Mouse (Mus musculus): ENCODE measurements around the gene Dync2li1.
A peak's percentile ranks its signal among the peaks of the same experiment; 100 is the strongest.

Dync2li1 gene

DNA sequence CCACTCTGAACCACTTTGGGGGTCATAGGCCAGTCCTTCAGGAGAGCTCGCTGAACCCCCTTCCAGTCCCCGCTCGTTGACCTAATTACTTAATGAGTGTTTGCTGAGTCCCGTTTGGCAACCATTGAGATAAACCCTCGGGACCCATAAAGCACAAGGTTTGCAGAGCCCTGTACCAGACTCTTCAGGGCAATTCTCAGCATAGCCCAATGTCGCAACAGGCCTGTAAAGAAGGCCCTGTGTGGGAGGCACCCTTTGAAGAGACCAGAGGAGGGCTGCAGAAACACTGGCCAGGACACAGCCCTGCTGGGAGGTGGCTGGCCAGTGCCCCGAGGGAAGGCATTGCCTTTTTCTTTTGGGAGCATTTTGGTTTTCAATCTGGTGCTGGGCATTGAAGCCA, 14.3 kb upstream of the Dync2li1 start:
- no peak for DNase-seq

DNA sequence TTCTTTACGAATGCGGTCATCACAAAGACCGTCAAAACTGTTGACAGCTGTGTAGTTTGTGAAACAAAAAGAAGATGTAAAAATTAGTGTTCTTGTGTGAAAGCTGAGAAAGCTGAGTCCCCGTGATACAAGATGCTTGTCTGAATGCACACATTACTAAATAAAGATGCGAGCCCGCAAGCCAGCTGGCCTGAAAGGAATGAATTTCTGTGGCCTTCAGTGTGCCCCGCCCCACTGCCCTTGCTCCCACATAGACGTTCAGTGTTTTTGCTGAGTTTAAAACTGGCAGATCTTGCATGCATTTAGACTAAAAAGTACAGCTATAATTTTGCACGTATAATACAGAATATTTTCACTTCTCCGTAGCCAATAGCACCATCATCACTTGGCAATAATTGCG, 10.5 kb upstream of the Dync2li1 start:
- DNase-seq: no peak

DNA sequence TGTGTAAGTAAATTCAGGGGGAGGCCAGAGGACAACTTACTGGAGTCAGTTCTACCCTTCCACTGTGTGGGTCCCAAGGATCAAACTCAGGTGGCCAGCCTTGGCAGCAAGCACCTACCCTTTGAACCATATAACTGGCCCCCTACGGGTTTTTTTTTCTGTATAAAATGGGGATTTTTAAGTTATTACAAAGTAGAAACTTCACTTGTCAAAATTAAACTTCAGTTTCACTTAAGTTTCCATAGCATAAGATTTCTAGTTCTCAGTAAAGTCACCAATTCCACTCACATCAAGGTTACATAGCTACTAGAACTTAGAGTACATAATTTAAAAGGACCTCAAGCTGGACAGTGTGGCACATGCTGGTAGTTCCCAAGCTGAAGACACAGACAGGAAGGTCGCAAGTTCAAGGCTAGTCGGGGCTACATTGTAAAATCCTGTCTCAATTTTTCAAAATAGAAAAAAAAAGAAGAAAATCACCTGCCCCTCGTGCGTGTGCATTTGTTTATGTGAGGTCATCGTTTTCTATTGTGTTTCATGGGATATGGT, 9.7 kb upstream of the Dync2li1 start:
- no peak for DNase-seq

DNA sequence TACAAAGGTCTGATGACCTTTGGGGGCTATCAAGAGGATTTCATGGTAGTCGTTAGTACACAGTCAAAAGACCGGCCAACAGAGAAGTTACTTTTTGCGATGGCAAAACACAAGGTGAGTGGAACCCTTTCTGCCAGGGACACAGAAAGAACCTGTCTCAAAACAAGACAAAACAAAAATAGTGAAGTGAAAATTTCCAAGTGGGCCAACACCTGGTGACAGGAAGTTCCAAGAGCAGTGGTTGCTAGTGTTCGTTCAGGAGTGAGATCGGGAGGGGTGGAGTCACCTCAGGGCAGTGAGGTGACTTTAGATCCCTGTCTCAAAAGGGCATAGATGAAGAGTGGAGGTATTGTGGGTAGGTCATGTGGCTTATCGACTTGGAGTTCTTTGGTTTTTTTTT, 8.3 kb upstream of the Dync2li1 start:
- no peak for DNase-seq

DNA sequence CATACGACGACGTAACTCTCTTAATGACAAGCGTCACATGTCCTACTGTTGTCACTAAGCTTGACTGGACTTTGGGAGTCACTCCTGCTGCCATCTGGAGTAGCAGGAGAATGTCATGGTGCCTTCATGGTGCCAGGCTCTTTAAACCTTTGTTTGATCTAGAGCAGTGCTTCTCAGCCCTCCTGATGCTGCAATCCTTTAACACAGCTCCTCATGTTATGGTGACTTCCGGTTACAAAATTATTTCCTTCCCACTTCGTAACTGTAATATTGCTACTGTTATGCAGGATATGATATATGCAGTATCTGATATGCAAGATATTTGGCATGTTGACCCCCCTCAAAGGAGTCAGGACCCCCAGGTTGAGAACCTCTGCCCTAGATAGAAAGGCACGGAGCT, 7.2 kb upstream of the Dync2li1 start:
- DNase-seq: no peak

DNA sequence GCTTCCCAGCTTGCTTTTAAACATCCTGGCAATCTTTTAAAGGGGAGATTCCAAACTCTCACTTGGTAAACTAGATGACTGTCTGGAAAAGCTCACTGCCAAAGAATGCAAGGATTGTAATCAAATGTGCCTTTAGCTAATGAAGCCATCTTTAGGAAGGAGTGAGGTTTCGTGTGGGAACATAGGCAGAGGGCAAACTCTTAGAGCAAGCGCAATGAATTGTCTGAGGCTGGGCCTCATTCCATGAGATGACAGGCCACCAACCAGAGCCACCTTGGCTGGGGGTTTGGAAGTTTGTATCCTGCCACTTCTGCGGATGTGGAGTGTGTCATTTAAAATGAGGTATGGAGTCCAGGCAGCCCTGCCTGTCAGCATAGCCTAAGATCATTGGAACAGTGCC, 6.2 kb upstream of the Dync2li1 start:
- DNase-seq: no peak

DNA sequence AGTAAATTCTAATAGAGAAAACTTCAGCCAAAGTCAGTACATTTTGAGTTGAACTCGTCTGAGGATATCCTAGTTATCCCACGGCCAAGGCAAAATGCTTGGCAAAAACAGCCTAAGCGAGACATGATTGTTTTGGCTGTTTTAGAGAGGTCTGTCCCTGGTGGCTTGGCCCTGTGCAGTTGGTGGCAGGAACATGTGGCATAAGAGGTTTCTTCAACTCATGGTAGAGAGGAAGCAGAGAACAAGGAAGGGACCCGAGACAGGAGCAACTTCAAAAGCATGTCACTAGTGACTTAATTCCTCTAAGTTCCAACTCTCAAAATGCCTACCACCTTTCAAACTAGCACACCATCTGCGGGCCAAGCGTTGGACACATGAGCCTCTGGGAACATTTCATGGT, 5.7 kb upstream of the Dync2li1 start:
- DNase-seq: no peak

DNA sequence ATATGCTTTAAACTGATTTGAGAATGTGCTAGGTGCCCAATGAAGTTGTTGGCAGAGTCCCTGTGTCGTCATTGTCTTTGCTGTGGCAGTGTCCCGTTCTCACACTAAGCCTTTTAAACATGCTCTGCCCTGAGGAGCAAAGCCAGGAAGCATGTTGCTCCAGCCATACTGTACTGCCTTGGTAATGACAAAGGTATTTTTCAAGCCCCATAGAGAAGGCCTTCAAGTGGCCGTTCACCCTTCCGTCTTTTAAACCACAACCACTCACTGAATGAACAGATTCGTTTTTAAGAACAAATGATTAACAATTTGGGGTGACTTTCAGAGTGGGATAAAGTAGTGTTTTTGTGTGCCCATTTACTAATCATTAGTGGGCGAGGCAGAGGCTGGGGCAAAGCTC, 5.1 kb upstream of the Dync2li1 start:
- no peak for DNase-seq

DNA sequence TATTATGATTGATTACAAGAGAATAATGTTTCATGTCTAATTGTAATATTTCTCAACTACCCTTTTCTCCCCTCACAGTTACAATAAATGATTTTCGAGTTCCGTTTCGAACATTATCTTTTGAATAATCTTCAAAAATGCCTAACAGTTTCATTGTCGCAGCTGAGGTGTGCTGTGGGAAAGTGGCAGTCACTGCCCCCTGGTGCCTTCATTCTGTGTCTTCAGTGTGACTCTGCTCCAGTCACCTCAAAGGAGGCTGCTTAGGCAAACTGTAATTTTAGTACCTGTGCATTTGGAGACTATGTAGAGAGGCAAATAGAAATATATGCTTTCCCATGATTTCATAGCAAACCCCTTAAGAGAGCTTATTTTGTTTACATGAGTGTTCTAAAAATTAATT, 4.3 kb upstream of the Dync2li1 start:
- DNase-seq: no peak

DNA sequence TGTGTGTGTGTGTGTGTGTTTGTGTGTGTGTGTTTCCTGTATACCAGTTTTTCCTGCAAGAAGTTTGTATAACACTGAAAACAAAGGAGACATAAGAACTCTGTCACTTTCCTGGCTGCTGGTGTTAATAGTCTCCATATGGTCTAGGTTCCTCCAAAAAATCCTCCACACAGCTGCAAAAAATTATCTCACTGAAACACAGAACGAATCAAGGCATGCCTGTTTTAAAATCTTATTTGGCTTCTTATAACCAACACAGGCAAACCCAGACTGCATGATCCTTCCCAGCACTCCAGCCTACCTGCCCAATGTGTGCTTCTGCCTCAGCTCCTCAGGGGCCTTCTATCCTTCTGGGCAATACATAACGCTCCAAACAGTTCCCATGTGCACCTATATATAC, 3.4 kb upstream of the Dync2li1 start:
- no peak for DNase-seq

DNA sequence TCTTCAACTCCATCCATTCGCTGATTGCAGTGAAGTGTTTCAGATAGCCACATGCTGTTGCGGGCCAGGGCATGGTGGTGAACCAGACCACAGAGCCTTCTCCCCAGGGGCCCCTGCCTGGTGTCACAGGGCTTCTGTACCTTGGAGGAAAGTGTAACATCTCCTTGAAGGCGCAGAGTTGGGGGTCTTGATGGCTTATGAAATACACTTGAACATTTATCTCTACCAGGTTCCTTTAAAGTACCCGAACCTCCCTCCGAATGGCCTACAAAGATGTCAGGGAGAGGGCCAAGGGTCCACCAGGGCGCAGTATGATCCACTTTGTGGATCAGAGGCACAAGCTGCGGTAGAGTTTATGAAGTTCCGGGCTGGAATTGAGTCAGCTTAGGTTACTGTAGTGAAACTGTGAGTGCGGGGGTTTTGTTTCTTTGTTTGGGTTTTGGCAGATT, 585 bp downstream of the Dync2li1 start:
- DNase-seq: peak in 1 of 2 experiments; percentile 34

DNA sequence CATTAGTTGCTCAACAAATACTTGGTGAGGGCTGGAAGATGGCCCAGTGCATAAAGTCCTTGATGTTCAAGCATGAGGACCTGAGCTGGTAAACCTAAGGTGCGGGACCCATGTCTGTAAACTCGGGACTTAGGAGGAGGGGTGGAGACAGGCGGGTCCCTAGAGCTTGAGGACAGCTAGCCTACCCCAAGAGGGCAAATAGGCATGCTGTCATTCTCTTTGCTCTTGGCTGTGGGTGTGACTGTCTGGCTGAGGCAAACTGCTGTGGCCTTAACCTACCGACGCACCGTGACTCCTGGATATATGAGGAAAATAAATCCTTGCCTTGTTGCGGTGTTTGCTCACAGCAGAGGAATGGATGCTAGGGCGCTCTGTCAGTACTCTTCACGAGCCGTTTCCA, 1.4 kb downstream of the Dync2li1 start:
- DNase-seq: no peak

DNA sequence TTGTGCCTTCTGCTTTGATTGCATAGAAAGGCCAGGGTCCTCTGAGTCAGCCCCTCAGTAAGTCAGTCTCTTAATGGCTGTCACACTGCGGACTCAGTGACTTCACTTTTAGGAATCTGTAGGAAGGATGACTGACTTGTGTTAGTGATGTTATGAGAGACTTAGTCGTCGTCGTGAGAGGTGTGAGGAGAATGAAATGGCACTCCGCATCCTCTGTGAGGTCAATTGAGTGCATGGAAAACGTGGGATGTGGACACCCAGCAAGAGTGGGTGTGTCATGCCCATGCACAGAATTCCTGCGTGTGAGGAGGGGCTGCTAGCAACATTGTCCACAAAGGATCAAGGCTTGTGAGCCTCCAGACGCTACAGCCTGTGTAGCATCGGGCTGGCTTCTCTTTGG, 2.3 kb downstream of the Dync2li1 start:
- no peak for DNase-seq

DNA sequence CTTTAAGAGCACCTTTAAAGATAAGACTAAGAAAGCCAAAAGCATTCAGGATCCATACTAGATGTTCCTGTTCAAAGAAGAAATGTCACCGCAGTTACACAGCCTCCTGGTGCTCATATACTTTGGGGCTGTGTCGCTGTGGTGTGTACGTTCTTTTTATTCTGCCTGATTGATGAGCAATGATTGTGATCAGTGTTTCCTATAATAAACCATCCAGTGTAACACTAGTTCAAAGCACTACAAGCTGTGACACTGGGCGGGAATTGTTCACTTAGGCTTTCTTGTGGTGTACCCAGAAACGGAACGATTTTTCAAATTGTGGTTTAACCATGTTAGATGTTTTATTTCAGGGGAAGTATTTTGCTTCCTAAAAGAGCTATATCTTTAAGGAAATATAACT, 5.5 kb downstream of the Dync2li1 start:
- DNase-seq: no peak

DNA sequence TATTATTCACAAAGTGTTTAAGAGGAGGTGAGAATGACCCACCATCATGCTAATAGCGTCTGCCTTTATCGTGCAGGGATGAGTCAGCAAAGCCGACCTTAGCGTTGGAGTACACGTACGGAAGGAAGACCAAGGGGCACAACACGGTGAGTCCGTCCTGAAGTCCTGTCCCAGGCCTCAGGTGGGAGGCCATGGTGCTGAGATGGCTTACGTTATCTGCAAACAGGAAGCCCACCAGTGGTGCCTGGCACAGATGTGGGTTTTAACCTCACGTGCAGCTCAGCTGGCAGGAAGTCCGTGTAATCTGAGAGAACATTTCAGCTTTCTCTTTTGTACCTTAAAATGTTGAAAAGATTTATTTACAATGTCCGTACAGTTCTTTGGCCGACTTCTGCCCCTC, 7.1 kb downstream of the Dync2li1 start:
- no peak for DNase-seq

DNA sequence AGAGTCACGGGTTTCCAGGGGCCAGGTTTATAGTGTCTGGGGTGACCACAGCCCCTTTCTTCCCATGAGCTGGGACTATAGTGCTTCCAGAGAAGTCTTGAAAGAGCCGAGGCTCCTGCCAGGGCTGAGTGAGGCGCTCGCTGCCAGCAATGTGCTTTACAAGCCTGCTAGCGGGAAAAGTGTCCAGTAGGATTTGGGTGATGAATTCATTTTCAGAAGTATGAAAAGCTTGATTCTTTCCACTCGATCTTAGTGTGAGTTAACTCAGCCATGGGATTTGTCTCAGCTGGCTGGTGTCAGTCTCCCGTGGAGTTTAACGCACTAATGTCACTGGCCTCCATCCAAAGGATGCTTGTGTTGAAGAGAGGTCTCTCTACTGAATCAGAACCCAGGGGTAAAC, 10.0 kb downstream of the Dync2li1 start:
- no peak for DNase-seq

DNA sequence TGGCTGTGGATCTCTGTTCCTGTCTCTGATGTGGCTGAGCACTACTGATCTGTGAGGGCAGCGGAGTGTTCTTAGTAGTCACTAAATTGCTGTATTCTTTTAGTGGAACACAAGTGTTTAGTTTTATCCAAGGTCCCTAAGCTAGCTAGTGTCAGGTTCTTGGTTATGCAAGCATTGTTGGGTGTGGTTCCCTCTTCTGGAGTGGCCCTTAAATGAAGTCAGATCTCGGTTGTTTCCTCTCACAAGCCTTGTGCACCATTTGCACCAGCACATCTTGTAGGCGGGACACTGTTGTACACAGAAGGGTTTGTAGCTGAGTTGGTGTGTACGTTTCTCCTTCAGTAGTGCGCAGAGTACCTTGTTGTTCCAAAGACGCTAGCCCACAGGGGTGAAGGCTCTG, 11.7 kb downstream of the Dync2li1 start:
- no peak for DNase-seq

DNA sequence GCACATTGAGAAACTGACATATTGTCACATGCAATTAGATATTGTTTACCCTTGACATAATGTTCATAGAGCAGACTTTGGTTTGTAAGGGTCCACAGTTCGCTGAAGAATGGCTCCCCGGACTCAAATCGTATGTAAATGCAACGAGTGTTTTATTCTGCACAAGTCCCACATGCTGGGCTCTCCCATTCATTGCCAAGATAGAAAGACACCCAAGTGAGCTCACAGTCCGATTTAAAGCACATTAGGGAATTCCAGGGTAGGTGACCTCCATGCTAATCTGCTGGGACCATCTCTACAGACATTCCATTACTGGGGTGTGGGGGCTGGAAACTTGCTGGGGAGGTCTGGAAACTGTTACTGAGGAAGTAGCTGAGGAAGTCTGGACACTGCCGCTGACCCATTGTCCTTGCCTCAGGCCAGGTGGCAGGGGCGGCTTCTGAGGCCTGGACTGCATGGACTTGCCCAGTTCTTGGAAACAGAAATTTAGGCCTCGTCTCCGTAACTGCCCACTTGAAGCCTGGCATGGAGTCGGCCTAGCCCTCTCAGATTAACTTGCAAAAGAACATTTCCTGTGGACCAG, 13.6 kb downstream of the Dync2li1 start:
- DNase-seq: no peak

DNA sequence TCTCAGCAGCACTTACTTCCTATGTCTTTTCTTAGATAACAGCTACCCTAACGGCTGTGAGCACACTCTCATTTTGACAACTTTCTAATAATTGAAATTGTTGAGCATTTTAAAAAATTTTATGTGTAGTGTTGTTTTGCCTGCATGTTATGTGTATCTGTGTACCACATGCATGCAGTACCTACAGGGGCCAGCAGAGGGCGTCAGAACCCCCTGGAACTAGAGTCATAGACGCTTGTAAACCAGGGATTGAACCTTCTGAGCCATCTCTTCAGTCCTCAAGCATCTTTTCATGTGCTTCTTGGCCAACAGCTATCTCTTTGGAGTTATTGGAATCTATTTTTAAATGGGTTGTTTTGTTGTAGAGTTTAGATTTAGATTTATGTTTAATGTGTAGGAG, 15.6 kb downstream of the Dync2li1 start:
- peak; percentile 56 to 82 for DNase-seq

DNA sequence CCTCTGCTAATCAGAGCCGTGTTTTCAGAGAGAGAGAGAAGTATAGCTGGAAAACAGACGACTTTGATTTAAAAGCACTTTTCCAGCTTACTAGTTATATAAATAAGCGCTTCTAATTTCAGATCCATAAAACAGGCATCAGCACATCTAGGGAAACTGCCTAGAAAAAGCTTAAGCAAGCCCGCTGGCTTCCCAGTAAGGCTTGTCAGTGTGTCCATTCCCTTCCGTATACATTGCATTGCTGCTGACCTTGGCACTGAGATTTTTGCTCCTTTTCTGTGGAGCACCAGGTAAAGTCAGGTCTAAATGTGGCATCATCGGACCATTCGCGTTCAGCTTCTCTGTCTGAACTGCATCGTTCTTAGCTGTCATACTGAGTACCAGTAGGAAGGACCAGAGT, 16.0 kb downstream of the Dync2li1 start:
- no peak for DNase-seq

DNA sequence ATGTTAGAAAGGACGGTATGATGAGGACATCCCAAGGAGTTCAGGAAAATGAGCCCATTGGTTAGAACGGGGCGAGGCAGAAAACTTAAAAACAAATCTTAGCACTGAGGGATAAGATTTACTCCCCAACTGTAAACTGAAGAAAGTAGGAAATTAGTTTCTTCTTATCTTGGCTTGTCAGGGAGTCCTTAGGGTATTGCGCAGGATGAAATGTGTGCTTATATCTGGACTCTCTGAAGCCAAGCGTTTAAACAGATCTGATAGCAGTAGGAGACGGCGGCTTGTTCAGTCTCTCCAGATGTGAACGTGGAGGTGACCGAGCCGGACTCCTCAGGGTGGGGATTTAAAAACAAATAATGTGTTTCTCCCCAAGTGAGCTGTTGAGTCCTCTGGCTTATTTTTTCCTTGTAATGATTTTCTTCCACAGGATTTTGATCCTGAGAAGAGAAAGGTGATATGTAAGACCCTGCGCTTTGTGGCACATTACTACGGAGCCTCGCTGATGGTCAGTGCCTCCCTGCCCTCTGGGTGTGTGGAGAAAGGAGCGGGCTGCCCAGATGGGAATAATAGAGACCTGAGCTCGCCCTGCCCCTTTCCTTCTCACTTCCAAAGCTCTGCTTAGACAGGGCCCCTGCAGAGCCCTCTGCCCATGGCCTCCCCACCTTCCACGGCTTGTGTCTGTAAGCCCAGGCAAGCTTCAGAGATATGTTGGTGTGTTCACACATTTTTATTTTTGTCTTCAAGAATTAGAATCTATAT, 18.2 kb downstream of the Dync2li1 start:
- DNase-seq: no peak

DNA sequence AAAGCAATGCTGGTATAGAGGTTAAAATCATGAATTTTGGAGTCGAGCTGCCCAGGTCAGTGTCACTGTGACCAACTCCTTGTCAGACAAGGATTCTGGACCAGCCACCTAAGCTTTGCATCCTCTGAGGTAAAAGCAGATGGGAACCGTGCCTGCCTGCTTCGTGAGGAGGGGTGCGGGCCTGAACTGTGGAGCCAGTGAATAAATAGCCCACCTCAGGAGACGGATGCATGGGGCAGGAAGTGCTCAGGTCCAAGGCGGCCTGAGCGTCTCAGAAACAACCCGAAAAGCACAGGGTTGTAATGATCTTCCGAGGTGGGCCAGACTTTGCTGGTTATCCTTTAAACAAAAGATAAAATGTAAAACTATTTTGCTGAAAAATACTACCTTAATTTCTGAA, 18.8 kb downstream of the Dync2li1 start:
- DNase-seq: no peak

DNA sequence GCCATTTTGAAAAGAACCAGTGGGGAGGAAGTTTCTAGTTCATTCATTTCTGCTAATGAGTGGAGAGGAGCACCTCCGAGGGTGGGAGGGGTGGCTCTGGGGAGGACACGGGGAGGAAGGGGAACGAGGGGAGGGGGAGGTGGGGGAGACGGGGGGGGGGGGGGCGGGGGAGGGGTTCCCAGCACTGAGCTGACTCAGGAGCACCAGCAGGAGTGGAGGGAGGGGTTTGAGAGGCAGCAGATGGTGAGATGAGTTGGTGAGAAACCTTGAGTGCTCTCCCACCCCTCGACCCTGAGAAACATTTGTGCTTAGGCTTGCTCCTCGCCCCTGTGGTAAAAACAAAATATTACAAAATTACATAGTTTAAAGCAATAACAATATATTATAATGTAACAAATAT, 19.6 kb downstream of the Dync2li1 start:
- no peak for DNase-seq

DNA sequence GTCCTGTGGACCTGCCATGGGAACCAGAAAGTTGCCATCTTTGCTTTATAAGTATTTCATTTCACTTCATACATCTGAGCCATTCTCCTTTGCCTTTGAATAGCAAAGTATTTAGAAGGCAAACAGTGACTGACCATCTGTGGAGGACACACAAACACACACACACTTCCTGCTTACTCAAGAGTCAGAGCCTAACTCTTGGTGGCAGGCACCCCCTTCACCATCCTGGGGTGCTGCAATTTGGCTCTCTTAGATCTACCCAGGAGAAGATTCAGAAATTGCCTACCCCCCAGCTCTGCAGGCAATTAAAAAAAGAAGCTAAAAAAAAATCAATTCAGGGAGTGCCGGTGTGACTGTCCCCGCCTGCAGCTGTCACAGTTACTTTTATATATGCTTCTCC, 20.2 kb downstream of the Dync2li1 start:
- DNase-seq: no peak

DNA sequence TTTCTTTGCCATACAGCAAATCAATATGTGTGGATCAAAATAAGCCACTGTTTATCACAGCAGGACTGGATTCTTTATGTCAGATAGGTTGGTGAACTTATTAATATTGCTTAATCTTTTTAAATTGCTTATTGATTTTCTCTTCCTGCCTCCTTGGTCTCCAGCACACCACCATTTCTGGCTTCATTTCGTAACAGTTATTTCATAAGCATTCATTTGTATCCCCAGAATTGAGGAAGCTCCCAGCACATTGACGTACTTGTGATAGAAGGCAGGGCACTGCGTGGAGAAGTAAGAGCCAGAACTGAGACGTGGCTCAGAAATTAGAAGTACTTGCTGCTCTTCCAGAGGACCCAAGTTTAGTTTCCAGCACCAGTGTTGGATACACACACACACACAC, 21.3 kb downstream of the Dync2li1 start:
- DNase-seq: no peak

Measured in kidney, postnatal 36 days (tissue).